Mouse (Mus musculus) urinary bladder, postnatal 4 days (tissue): ENCODE measurements around the gene Gm11020.

Experiments used
- DNase-seq, 2 experiments: peaks; one replicate each; pipeline ENCODE4 v3.0.0; 2021 to 2022; ENCODE audit warnings: low spot score in 2 of 2

The Gm11020 gene

DNA sequence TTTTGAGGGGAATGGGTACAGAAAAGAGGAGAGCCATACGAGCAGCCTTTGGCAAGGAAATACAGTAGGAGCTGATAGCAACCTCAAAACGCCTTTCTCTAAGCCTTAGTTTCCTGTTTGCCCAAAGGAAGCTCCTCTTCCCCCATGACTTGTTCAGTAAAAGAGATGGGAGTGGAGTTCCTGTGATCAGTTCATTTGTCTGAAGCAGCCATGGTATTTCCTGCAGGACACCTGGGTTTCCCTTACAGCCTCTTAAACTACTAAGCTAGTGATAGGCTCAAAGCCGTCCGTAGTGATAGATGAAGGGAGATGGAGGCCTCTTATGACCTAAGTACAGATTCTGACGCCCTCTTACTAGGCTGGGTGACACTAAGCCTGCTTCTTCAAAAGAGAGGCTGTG lies 21.1 kb downstream of the Gm11020 start:
- no peak for DNase-seq

DNA sequence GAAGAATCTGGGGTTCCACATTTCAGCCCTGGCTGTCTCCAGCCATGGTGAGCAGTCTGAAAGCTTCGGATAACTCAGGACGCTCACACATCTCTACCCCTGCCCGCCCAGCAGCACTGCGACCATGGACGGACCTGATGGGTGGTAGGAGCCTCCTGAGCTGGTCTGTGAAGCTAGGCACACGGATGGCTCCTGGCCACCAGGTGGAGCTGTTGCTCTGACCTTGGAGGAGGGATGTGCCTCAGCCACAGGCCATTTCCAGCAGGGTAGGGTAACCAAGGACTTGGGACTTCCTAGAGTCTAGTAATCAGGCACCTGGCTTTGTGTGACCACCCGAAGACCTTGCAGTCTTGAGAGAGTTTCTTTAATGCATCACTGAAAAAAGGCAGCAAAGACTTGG lies 22.6 kb downstream of the Gm11020 start:
- DNase-seq: peak; percentile 75 to 90

DNA sequence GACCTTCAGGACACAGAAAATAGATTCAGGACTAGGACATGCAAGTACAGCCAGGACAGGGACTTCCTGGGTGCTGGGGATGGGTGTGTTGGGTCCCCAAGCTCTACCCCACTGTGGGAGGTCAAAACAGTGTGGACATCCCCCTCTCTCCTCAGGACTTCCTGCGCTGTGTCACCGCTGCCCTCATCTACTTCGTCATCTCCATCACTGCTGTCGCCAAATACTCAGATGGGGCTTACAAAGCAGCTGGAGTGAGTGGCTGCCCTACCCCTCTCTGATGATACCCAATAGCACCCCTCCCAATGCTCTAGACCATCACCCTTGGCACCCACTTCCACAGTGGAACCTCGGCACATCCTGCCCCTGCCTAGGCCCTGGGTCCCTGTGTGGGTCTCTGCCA lies 23.3 kb downstream of the Gm11020 start:
- DNase-seq: no peak

DNA sequence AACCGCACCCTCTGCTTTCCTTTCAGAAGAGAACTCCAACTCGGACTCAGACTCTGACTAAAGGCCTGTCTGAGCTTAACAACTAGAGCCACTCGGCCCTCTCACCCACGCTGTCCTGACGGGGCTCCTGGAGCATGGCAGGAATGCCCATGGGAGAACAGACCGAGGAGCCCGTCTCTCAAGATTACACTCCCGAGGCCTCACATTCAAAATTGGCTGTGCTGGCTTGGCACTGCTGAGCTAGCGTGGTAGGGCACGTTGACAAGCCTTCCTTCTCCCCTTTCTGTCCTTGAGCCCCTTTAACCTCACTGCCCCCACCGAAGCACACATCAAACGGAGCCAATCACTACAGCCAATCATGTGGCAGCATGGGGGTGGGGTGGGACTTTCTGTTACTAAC lies 25.3 kb downstream of the Gm11020 start:
- no peak for DNase-seq

DNA sequence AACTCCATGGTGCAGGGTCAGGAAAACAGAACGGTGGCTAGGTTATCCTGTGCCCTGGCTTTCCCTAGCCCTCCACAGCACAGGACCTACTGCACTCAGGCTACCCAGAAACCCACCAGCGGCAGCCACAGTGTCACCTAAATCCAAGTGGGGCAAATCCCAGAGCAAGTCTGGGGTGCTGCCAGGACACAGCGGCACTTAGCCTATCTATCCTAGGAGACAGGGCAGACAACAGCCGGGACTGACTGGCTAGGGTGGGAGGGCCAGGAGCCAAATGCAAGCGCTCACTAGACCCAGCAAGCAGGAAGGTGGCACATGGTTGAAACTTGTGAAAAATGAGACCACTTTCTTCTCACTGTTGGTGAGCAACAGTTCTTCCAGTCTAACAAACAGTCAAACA lies 27.6 kb downstream of the Gm11020 start:
- no peak for DNase-seq

DNA sequence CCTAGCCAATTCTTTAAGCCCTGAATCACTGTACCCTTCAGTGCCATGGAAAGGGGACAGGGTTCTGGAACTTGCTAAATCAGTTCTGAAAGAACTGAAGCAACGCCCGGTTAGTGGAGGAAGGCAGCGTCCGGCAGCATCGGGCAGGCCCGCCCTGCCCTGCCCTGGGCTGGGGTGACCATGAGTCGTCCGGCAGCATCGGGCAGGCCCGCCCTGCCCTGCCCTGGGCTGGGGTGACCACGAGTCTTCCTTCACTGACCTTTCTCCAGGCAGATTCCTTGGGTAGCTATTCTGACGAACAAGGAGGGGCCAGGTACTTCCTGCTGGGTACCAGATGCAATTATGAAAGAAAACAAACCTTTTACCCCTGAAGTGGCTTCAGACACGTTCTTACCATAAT lies 28.7 kb downstream of the Gm11020 start:
- DNase-seq: no peak

DNA sequence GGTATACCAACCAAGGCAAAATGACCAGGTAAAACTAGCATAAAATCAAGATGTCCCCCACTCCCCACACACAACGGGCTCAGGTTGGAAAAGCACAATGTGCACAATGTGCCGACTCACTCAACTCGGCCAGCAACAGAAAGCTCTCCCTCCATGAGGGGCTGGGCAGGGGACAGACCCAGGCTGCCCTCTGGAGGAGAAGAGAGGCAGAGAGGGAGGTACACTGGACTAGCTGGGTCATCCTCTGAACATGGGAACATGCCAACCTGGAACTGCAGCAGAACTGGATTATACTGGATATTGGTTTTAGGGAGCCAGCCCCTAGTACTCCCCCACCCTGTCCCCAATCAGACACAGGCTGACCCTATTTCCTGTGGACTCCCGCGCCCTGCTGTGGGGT lies 31.8 kb downstream of the Gm11020 start:
- no peak for DNase-seq

DNA sequence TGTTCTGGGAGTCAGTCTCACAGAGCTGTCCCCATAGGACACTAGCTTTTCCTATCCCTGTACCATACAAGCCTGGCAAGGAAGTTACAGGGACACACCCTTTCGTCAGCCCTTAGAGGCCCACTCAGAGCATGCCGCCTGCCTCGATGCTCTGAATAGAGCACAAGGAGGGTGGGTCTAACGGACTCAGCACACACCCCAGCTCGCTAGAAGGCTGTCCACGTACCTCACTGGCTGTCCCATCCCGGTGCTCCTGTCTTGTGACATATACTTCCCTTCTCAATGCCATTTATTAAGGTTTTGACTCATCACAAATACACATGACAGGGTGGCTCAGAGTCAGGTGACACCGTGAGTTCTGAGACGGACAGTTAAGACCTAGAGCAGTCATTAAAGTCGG lies 33.1 kb downstream of the Gm11020 start:
- no peak for DNase-seq

DNA sequence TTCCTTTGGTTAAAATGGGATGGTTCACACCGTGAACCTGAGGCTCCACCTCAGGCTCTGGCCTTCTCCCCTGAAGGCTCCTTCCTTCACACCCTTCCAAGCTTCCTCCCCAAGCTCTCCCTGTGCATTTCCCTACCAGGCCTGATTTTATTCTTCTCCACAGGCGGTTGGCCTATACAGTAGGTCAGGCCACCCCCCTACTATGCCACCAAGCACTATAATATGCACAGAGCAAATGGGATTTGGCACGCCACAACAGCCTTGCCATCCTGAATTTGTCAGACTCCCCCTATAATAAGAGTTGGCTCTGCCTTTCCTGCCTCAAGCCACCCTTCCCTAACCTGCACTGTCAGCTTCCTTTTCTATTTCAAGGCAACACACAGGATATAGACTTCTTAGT lies 37.3 kb downstream of the Gm11020 start:
- no peak for DNase-seq

DNA sequence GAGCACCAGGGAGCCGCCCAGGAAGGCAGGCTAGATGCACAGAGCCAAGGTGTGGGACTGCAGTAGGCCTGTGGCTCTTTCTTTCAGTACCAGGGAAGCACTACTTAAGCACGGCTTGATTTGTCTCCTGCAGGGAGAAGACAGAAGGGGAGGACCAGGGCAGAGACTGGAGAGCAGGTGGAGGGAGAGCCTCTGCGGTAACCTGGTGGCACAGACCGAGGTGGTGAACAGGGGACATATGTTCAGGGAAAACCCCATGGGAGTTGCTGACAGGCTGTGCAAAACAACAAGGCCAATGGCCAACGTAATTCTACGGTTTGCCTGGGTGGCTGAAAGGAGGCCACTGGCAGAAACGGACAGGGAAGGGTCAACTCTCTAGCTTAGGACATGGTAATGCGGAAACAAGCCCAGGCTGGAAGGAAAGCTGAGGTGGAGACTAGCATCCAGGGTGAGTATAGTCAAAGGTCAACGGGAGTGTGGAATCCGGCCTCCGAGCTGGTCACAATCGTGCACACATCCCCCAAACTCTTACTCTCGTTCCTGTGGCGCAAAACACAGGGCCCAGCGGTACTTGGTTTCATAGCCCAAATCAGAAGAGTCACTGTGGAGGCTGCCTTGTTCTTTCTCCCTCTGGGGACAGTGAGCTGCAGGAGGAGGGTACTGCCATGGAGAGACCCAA lies 38.5 kb downstream of the Gm11020 start:
- DNase-seq: no peak

DNA sequence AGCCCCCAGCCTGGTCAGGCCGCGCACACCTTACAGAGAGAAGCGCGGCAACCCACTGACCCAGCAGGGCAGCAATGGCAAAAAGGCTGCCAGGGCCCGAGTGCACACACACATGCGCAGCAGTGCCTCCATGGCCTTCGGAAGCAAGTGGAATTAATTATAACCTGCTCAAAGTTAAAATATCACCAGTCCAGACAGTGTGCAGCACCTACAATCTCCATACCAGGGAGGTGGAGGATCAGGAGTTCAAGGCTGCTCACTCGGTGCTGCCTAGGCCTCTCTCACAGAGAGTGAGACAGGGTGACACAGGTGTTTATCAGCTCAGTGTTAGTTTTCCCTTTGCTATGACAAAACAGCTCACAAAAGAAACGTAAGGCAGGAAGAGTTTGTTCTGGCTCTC lies 44.3 kb downstream of the Gm11020 start:
- DNase-seq: no peak

DNA sequence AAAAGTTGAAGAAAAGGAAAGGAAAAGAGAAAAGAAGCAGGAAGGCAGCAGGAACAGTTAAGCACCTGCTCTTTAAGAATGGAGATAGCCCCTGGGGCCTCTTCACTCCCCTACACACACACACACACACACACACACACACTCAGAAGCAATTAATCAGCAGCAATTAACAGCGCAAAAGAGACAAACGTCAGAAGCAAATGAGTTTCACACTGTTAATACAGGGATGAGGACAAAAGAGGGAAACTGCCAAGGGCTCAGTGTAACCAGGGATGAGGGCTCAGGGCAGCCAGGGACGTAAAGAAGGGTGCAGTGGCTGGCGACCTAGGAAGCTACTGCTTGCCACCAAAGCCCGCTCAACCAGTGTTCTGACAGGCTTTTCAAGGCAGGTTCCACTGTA lies 46.0 kb downstream of the Gm11020 start:
- no peak for DNase-seq

DNA sequence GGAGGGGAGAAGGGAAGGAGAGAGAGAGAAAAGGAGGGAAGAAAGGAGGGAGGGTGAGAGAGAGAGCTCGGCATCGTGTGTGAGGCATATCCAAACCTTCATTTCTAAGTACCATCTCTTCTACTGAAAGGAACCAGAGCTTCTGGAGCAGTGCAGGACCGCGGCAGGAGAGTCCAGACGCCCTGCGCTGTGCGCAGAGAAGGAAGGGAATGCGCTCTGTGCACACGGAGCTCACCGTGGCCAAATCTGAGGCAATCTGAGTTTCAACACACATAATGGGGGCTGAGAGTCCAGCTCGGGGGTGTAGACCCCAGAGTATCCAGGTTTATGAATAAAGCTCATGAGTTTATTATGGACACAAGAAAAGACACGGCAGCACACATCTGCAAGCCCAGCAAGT lies 48.2 kb downstream of the Gm11020 start:
- no peak for DNase-seq

DNA sequence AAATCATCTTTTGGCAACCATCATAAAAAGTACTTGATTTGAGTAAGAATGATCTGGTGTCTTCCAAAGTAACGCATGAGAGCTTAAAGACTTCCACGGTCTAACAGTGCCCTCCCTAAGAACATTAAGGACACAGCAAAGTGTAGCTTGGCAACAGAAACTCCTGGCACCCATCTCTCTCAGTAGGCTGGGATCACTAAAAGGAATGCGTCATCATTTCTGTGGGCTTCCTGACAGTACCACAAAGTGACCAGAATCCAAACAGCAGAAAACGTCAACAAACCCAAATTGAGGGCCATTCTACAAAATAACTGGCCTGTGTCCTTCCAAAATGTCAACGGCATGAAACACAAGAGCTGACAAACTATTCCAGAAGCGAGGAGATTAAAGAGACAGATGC lies 48.7 kb downstream of the Gm11020 start:
- DNase-seq: no peak

DNA sequence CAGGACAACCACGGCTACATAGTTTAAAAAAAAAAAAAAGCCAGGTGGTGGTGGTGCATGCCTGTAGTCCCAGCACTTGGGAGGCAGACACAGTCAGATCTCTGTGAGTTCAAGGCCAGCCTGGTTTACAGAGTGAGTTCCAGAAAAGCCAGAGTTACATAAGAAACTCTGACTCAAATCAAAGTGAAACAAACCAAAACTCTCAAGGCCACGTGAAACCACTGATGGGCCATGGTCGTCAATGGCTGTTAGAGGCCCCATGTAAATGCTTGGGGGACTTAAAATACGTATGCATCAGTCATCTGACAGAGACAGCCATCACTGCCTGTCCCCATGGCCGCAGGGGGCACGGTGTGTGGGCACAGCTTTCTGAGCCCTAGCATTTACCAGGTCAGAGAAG lies 49.8 kb downstream of the Gm11020 start:
- DNase-seq: no peak
